ENCODE assay signal across 17 mouse cellular contexts in genomic region chr3:97062814-97063213, GRCm38 (mm10).
DNase-seq lines count a peak whose midpoint lies in the region; ATAC-seq lines count a peak whose summit lies in the region.
"Had no signal": no experiment of that assay in that cellular context is flagged by ENCODE, and none has a peak within 500 bp of the region (broad histone marks: within the 10 kb centered on the region; RNA-seq: fewer than 3 reads in every experiment).

No protein-coding gene starts in this region.

- H3K4me3 ChIP-seq in heart, embryonic 13.5 days: no peak overlapping the region
- H3K4me3 ChIP-seq in forebrain, embryonic 15.5 days: no peak overlapping the region
- H3K4me3 ChIP-seq: embryonic facial prominence, embryonic 15.5 days; forebrain, embryonic 10.5 days; hindbrain, embryonic 15.5 days; kidney, embryonic 15.5 days; limb, embryonic 15.5 days had no signal

- 32% methylated on average over 5 of the region's 5 CpGs for WGBS in heart, embryonic 13.5 days
- 73% methylated on average over 5 of the region's 5 CpGs for WGBS in forebrain, embryonic 15.5 days

- peak; percentile 71; the same call in 1 of the 2 replicates for ATAC-seq in heart, embryonic 13.5 days (ENCODE audit: extremely low read depth, insufficient number of reproducible peaks, low FRiP score, low TSS enrichment)
- ATAC-seq in forebrain, embryonic 15.5 days (replicated peaks): no peak
- ATAC-seq: liver, postnatal 0 days had no signal

- intact Hi-C loops in heart, postnatal 36 days (cut with DNase I): no loop called here

- no peak overlapping the region for H3K4me2 ChIP-seq in heart, embryonic 13.5 days
- no peak overlapping the region for H3K4me2 ChIP-seq in forebrain, embryonic 15.5 days (replicated peaks)
- H3K4me2 ChIP-seq: embryonic facial prominence, embryonic 15.5 days; hindbrain, embryonic 15.5 days; kidney, embryonic 15.5 days; limb, embryonic 15.5 days had no signal

- H3K27me3 ChIP-seq in heart, embryonic 13.5 days (replicated peaks): peaks cover 4% of the 10 kb centered on the region
- H3K27me3 ChIP-seq in forebrain, embryonic 15.5 days: no peaks in the 10 kb centered on the region
- H3K27me3 ChIP-seq: embryonic facial prominence, embryonic 15.5 days; hindbrain, embryonic 15.5 days; kidney, embryonic 15.5 days; limb, embryonic 15.5 days had no signal

- H3K36me3 ChIP-seq in heart, embryonic 13.5 days: no peaks in the 10 kb centered on the region
- no peaks in the 10 kb centered on the region for H3K36me3 ChIP-seq in forebrain, embryonic 15.5 days
- H3K36me3 ChIP-seq: embryonic facial prominence, embryonic 15.5 days; forebrain, embryonic 10.5 days; hindbrain, embryonic 15.5 days; kidney, embryonic 15.5 days; limb, embryonic 15.5 days had no signal

- peaks cover 34% of the 10 kb centered on the region for H3K4me1 ChIP-seq in heart, embryonic 13.5 days
- H3K4me1 ChIP-seq in forebrain, embryonic 15.5 days: no peaks in the 10 kb centered on the region
- H3K4me1 ChIP-seq: embryonic facial prominence, embryonic 15.5 days; forebrain, embryonic 10.5 days; hindbrain, embryonic 15.5 days; kidney, embryonic 15.5 days had no signal

- peak; percentile 17 to 34 for DNase-seq in adrenal gland, postnatal 36 days
- DNase-seq in heart, adult 11 months: peak; percentile 98
- peak; percentile 25 to 46 for DNase-seq in heart, postnatal 36 days
- DNase-seq in layer of hippocampus, adult 9-11 months: no peak
- no peak for DNase-seq in liver
- DNase-seq: cerebellum, adult 9-11 months; liver, postnatal 0 days; lung, postnatal 14 days; right cerebral cortex, adult 18-20 months; thymus, adult 18-20 months had no signal

- peak overlapping the region; percentile 84 for H3K27ac ChIP-seq in heart, embryonic 13.5 days (replicated peaks)
- no peak overlapping the region for H3K27ac ChIP-seq in forebrain, embryonic 15.5 days (replicated peaks)
- H3K27ac ChIP-seq: embryonic facial prominence, embryonic 15.5 days; forebrain, embryonic 10.5 days; hindbrain, embryonic 15.5 days; kidney, embryonic 15.5 days; limb, embryonic 15.5 days had no signal

- no peak overlapping the region for H3K9ac ChIP-seq in heart, embryonic 13.5 days
- H3K9ac ChIP-seq in forebrain, embryonic 15.5 days (replicated peaks): no peak overlapping the region
- H3K9ac ChIP-seq: embryonic facial prominence, embryonic 15.5 days; hindbrain, embryonic 15.5 days; kidney, embryonic 15.5 days; limb, embryonic 15.5 days; liver, postnatal 0 days had no signal

- H3K9me3 ChIP-seq in heart, embryonic 13.5 days: no peaks in the 10 kb centered on the region
- H3K9me3 ChIP-seq in forebrain, embryonic 15.5 days: no peaks in the 10 kb centered on the region
- H3K9me3 ChIP-seq: embryonic facial prominence, embryonic 15.5 days; forebrain, embryonic 10.5 days; hindbrain, embryonic 15.5 days; kidney, embryonic 15.5 days; limb, embryonic 15.5 days had no signal

Comparison
In these comparisons a context has a peak if more than half of its experiments do, and no peak if none do; other contexts are left out.
1. DNase-seq: peak in adrenal gland, postnatal 36 days (2 of 2), heart, adult 11 months (single experiment) and heart, postnatal 36 days (2 of 2); none in layer of hippocampus, adult 9-11 months (single experiment) and liver (single experiment).